Mouse (Mus musculus) liver, embryonic 14.5 days (tissue): Measurements from ENCODE around the gene Cnot2. TPM values are rescaled to one million over a fixed set of nuclear protein-coding genes. Genes with fewer than 3 reads are reported as not detected.

Experiments used
- ATAC-seq: fragments of 200-750 bp; cut with Nextera tagmentation; 2 replicates; pipeline ENCODE4 v1.8.0; 2017; ENCODE audit warnings: moderate number of reproducible peaks, mild to moderate bottlenecking, moderate library complexity; ENCODE audit not compliant: insufficient read depth
- DNase-seq, 3 experiments: peaks; one replicate each; pipeline ENCODE4 v3.0.0-alpha.2; 2012 to 2013; ENCODE audit warnings: low read depth in 3 of 3, low spot score in 3 of 3
- H3K27ac ChIP-seq: fragments of 300-500 bp; sonication (generic); 2 replicates; pipeline ENCODE4 v1.5.1; 2014; ENCODE audit warnings: moderate library complexity, mild to moderate bottlenecking, control low read depth, inconsistent platforms
- H3K27me3 ChIP-seq: fragments of 300-500 bp; sonication (generic); 2 replicates; pipeline ENCODE4 v1.6.1; 2014; ENCODE audit warnings: mild to moderate bottlenecking, low read length, moderate library complexity; ENCODE audit not compliant: control insufficient read depth, insufficient read depth
- H3K36me3 ChIP-seq: fragments of 300-500 bp; sonication (generic); replicated peaks from 2 replicates; pipeline ENCODE4 v1.6.1; 2014; ENCODE audit warnings: low read depth; ENCODE audit not compliant: control insufficient read depth, insufficient read depth
- H3K4me1 ChIP-seq, 2 experiments: fragments of 200-500 bp in 1 of 2; fragments of 300-500 bp in 1 of 2; sonication (generic) in 1 of 2; replicated peaks; 2 replicates each; pipeline ENCODE4 v1.6.1; 2012 to 2014; ENCODE audit warnings: antibody characterized with exemption in 1 of 2, inconsistent platforms in 1 of 2, low read length in 1 of 2; ENCODE audit not compliant: control insufficient read depth in 2 of 2, insufficient read depth in 2 of 2
- H3K4me2 ChIP-seq: fragments of 300-500 bp; sonication (generic); 2 replicates; pipeline ENCODE4 v1.6.1; 2014; ENCODE audit warnings: low read depth, mild to moderate bottlenecking, control low read depth, moderate library complexity
- H3K4me3 ChIP-seq, 2 experiments: fragments of 200-500 bp in 1 of 2; fragments of 300-500 bp in 1 of 2; sonication (generic) in 1 of 2; 2 replicates each; pipeline ENCODE4 v1.5.1; 2012 to 2014; ENCODE audit warnings: low read depth in 2 of 2, low read length in 2 of 2, mild to moderate bottlenecking in 2 of 2, control low read depth in 1 of 2, inconsistent platforms in 1 of 2, moderate library complexity in 1 of 2; ENCODE audit not compliant: insufficient read depth in 1 of 2
- H3K9ac ChIP-seq: fragments of 300-500 bp; sonication (generic); replicated peaks from 2 replicates; pipeline ENCODE4 v1.6.1; 2014; ENCODE audit warnings: mild to moderate bottlenecking, control low read depth, moderate library complexity
- H3K9me3 ChIP-seq: fragments of 300-500 bp; sonication (generic); 2 replicates; pipeline ENCODE4 v1.6.1; 2016; ENCODE audit warnings: low read length, mixed read lengths; ENCODE audit not compliant: control insufficient read depth
- CTCF ChIP-seq: IDR thresholded peaks from 2 replicates; pipeline ENCODE4 v1.5.1; 2016; ENCODE audit warnings: antibody characterized with exemption, low read depth, control low read depth
- EP300 ChIP-seq: IDR thresholded peaks from 2 replicates; pipeline ENCODE4 v1.6.1; 2016; ENCODE audit warnings: antibody characterized with exemption, low read depth
- WGBS: fragments of 180-500 bp; shearing (Covaris S2); extraction: QIAGEN DNeasy Blood & Tissue Kit; methylation state at CpG from one replicate; pipeline ENCODE4 v1.1.7; 2014; ENCODE audit not compliant: insufficient replicate concordance; 5-methylcytosine and 5-hydroxymethylcytosine counted together
- polyA plus RNA-seq, 2 experiments: library from polyadenylated mRNA; depleted of rRNA in 1 of 2; stranded (reverse) in 1 of 2; unstranded in 1 of 2; fragments of >200 nt; fragmentation: Nextera tagmentation in 1 of 2; extraction: Ambion mirVana in 1 of 2; gene quantifications; 2 replicates each; pipeline versions ENCODE4 v1.2.1 to v1.2.3; 2012 to 2014

Gene Cnot2
- polyA plus RNA-seq, 2 experiments = 23.2 to 38.0 TPM

GRCm38 (mm10) chr10:116461443-116461842, 119.9 kb downstream of the Cnot2 start:
- TF ChIP-seq EP300 (no peak), CTCF (no peak)
- no peaks in the 10 kb centered on the region for H3K9me3 ChIP-seq
- no peak overlapping the region for H3K4me2 ChIP-seq
- H3K27me3 ChIP-seq = no peaks in the 10 kb centered on the region
- no peak overlapping the region for H3K9ac ChIP-seq
- H3K4me3 ChIP-seq = no peak overlapping the region
- H3K36me3 ChIP-seq = no peaks in the 10 kb centered on the region
- no peak overlapping the region for H3K27ac ChIP-seq
- H3K4me1 ChIP-seq = no peaks in the 10 kb centered on the region
- no peak for DNase-seq
- WGBS = 81% methylated on average over 9 of the region's 9 CpGs
- ATAC-seq = no peak

DNA sequence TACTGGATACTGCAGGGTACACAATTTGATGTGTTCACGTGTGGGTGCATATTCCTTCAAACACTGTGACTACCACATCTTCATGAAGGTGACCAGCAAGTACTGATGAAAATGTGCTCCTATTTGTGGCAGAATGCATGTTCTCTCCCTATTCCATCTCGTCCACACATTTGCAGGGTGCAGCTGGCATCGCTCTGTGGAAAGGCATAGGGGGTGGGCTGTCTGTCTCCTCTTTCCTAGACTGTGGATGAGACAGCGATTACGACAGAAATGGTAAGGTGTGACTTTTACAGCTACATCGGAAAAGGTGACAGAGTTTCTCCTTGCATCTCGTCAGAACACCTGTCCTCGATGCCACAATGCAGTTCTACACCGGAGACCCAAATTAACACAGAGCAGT, 122.5 kb downstream of the Cnot2 start:
- no peak overlapping the region for H3K9ac ChIP-seq
- DNase-seq (no peak), ATAC-seq (no peak)
- TF ChIP-seq EP300 = no peak
- no peak for TF ChIP-seq CTCF
- no peak overlapping the region for H3K27ac ChIP-seq
- H3K4me2 ChIP-seq = no peak overlapping the region
- H3K36me3 ChIP-seq = no peaks in the 10 kb centered on the region
- WGBS = 73% methylated on average over 9 of the region's 9 CpGs
- H3K4me3 ChIP-seq = no peak overlapping the region
- H3K9me3 ChIP-seq = no peaks in the 10 kb centered on the region
- no peaks in the 10 kb centered on the region for H3K4me1 ChIP-seq
- no peaks in the 10 kb centered on the region for H3K27me3 ChIP-seq

DNA sequence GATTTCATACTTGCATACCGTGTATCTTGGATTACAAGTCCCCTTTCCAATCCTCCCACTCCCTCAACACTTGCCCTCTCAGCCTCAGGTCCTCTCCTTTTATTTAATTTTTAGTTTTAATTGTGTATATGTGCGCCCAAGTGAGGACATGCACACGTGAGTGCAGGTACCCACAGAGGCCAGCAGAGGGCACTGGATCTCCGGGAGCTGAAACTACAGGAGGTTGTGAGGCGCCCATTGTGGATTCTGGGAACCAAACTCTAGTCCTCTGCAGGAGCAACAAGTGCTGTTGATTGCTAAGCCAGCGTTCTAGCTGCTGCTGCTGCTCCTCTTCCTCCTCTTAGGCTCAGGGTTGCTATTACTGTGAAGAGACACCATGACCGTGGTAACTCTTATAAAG, 128.5 kb downstream of the Cnot2 start:
- no peaks in the 10 kb centered on the region for H3K4me1 ChIP-seq
- ATAC-seq (no peak), DNase-seq (no peak)
- no peak overlapping the region for H3K9ac ChIP-seq
- H3K36me3 ChIP-seq = no peaks in the 10 kb centered on the region
- no peak overlapping the region for H3K4me2 ChIP-seq
- 70% methylated on average over 7 of the region's 7 CpGs for WGBS
- no peak overlapping the region for H3K4me3 ChIP-seq
- TF ChIP-seq EP300 (no peak), CTCF (peak; percentile 32; the same call in 1 of the 2 replicates)
- no peaks in the 10 kb centered on the region for H3K27me3 ChIP-seq
- no peaks in the 10 kb centered on the region; the same call in 1 of the 2 replicates for H3K9me3 ChIP-seq
- no peak overlapping the region for H3K27ac ChIP-seq

DNA sequence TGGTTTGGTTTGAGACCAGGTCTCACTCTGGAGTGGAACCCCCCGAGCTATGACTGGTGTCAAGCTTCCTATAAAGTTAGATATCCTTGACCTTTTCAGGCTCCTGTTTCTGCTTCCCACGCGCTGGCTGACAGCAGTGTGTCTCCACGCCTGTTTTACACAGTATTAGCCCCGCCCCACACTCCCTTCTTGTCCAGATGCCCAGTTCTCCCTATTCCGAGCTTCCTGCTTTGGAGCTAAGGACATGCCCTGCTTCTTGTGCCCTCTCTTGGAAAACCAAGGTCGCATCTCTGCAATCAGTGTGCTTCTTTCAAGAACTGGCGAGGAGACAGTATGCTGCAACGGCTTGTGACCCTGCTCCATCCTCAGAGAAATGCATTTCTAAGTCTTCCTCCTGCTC, 130.7 kb downstream of the Cnot2 start:
- DNase-seq (no peak), ATAC-seq (no peak)
- H3K4me2 ChIP-seq = no peak overlapping the region
- H3K4me3 ChIP-seq = no peak overlapping the region
- no peak overlapping the region for H3K27ac ChIP-seq
- 63% methylated on average over 9 of the region's 9 CpGs for WGBS
- H3K36me3 ChIP-seq = no peaks in the 10 kb centered on the region
- H3K4me1 ChIP-seq = no peaks in the 10 kb centered on the region
- no peaks in the 10 kb centered on the region for H3K27me3 ChIP-seq
- TF ChIP-seq EP300 (no peak), CTCF (no peak)
- H3K9ac ChIP-seq = no peak overlapping the region
- H3K9me3 ChIP-seq = no peaks in the 10 kb centered on the region; the same call in 1 of the 2 replicates

DNA sequence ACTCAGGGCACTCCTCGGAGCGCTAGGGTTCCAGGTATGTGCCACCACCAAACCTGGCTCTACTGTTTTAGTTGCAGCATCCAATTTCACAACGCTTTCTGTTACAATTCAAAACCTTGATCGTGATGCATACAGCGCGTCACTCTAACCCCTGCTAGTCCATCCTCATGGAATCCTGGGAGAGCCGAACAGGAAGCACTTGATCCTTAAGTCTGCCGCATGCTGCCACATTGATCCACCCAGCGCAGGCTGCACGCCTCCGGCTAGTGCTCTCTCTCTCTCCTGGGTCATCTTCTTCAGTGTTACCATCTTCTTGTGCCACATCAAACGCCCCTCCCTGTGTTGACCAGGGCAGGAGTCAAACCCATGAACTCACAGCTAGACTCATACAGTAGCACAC, 133.1 kb downstream of the Cnot2 start:
- no peak for TF ChIP-seq EP300
- TF ChIP-seq CTCF = no peak
- no peak overlapping the region for H3K9ac ChIP-seq
- no peaks in the 10 kb centered on the region; the same call in 1 of the 2 replicates for H3K9me3 ChIP-seq
- no peak overlapping the region for H3K4me2 ChIP-seq
- WGBS = 79% methylated on average over 12 of the region's 12 CpGs
- no peaks in the 10 kb centered on the region for H3K4me1 ChIP-seq
- no peaks in the 10 kb centered on the region for H3K36me3 ChIP-seq
- ATAC-seq (no peak), DNase-seq (no peak)
- H3K4me3 ChIP-seq = no peak overlapping the region
- no peak overlapping the region for H3K27ac ChIP-seq
- H3K27me3 ChIP-seq = no peaks in the 10 kb centered on the region

GRCm38 (mm10) chr10:116447176-116447575, 134.1 kb downstream of the Cnot2 start:
- Histone ChIP-seq H3K4me2 (no peak overlapping the region), H3K9me3 (no peaks in the 10 kb centered on the region), H3K4me3 (no peak overlapping the region), H3K9ac (no peak overlapping the region), H3K27me3 (no peaks in the 10 kb centered on the region), H3K4me1 (no peaks in the 10 kb centered on the region), H3K36me3 (no peaks in the 10 kb centered on the region), H3K27ac (no peak overlapping the region)
- TF ChIP-seq CTCF (no peak), EP300 (no peak)
- DNase-seq (no peak), ATAC-seq (no peak)
- WGBS = 73% methylated on average over 9 of the region's 9 CpGs
